Mouse (Mus musculus) kidney, adult 18-20 months (tissue): ENCODE data around the gene Traf3.

ENCODE experiments used
- DNase-seq: peaks from one replicate; pipeline ENCODE4 v3.0.0; 2021

Traf3 gene

DNA sequence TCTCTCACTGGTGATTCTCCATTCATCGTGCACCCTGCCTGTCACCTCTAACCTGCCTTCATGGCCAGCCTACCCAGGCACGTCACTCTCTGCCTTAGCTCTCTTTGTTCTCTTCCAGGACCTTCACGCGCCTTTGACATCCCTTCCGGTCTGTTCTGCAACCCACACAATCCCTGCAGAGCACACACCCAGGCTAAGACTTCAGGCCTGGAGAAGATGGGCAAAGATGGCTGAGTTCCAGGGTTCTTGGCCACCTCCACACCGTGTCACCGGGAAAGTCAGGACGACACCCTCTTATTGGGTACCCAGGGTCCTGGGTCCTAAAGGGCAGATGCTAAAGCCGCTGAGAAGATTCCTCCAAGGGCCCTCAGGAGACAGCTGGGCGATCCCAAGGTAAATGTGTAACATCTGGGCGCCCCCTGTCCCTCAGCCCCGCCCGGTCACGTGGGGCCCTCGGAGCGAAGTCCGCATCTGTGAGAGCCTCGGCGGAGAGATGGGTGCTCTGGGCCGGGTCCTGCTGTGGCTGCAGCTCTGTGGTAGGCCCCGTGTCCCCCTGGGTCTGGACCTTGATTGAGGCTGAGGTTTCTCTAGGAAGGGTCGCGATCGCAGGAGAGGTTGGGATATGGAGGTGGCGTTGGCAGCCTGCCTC lies 104.6 kb downstream of the Traf3 start, which contains the start of gene Amn:
TSS of gene Amn (plus strand) at position 467 of the 649 bp plus-strand sequence.
- DNase-seq: peak; percentile 83

DNA sequence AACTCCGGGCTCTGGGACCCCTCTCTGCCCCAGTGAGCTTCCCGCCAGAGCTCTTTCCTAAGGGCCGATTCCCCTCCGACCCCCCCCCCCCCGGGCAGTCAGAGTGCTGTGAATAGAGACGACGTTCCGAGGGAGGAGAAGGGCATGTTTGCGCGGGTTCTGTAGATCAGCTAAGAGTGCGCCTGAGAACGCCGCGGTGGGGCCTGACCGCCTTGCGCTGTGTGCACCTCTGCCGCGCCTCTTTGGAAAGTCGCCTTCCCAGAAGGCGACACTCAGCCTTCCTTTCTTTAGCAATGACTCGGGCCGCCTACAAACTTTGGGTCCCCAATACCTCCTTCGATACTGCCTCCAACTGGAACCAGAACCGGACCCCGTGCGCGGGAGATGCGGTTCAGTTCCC lies 105.2 kb downstream of the Traf3 start:
- no peak for DNase-seq

DNA sequence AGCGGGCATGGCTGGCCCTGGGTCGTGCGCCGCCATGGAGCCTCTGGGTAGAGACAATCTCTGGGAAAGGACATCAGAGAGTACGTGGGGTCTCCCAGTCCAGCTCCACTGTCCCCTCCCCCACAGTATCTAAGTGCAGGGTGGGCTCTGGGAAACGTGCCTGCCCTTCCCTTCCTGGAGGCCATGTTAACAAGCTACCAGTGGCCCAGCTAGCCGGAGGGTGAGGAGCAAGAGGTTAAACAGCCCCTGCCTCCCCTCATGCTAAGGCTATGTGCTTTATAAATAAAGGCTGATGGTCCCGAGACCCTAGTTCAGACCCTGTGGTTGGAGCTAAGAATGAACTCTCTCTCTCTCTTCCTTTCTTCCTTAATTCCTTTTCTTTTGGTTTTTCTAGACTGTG lies 105.8 kb downstream of the Traf3 start:
- DNase-seq: no peak

GRCm38 (mm10) chr12:111272420-111272819 lies 106.2 kb downstream of the Traf3 start:
- DNase-seq: peak; percentile 88

GRCm38 (mm10) chr12:111274006-111274405 lies 107.8 kb downstream of the Traf3 start:
- DNase-seq: no peak

- no peak for DNase-seq
Observed at GRCm38 (mm10) chr12:111274447-111275149, 108.4 kb downstream of the Traf3 start.

GRCm38 (mm10) chr12:111275150-111275841 lies 109.1 kb downstream of the Traf3 start:
- DNase-seq: no peak

DNA sequence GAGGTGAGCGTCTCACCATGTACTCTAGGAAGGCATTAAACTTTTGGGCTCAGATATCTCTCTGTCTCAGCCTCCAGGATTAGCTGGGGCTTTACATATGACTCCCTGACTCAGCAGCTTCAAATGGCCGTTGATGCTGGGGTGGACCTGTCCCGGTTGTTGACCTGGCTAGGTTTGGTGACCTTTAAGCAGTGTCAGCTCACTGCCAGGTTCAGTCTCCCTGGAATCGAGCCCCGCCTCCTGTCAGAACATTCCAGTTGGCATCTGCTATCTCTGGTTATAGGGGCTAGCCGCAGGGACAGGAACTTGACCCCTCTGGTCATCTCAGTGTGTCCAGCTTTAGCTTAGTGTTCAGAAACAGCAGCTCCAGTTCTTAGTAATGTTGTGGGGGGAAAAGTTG lies 110.2 kb downstream of the Traf3 start:
- peak; percentile 23 for DNase-seq

DNA sequence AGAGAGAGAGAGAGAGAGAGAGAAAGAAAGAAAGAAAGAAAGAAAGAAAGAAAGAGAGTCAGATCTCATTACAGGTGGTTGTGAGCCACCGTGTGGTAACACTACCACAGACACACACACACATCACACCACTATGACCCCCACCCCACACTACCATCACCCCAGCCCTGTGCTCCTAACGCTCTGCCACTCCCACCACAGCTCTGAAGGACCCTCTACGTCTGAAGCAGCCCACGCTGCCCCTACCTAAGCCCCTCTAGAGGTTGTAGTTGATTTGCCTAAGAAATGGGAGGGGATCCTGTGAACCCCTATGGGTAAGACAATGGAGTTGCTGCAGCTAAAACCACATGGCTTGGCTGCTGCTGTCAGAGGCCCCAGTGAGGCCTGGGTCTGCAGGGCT lies 117.4 kb downstream of the Traf3 start:
- DNase-seq: no peak

- DNase-seq: no peak
Observed at GRCm38 (mm10) chr12:111284532-111284931, 118.4 kb downstream of the Traf3 start.

GRCm38 (mm10) chr12:111293025-111293424 lies 126.9 kb downstream of the Traf3 start:
- DNase-seq: no peak

- no peak for DNase-seq
Observed at GRCm38 (mm10) chr12:111301322-111302017, 135.3 kb downstream of the Traf3 start.

DNA sequence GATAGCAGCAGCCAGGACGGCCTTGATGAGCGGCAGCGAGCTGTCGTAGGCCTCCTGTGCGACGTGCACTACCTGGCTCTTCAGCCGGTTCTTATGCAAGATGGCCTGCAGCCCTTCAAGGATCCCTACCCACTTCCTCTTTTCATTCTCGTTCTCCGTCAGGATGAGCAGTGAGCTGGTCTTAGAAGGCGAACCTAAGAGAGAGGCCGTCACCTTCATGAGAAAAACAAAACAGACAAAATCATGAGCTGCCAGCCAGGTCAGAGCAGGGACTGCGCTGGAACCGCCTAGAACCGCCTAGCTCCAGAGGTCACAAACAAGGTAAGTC lies 135.8 kb downstream of the Traf3 start:
- DNase-seq: no peak

DNA sequence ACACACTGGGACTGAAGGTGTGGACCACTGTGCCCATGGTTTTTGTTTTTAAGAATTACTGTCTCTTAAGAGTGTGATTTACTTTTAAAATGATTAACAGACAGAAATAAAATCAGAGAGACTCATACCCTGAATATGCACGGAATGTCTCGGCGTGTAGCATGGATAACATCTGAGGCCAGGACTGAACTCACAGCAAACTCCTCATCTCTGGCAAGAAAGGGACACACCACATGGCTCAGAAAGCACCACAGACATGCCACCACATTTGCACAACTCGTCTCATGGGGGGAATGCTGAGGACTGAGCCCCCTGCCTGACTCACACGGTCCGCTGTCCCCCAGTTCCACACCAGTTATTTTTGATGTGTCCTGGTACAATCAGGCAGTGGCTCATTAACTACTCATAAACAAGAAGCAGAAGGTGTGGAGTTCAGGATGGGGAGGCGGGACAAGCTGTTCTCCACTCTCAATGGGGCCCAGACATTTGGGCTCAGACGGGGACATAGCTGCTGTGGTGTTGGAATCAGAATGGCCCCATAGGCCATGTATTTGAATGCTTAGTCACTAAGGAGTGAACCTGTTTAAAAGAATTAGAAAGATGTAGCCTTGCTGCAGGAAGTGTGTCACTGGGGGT lies 137.7 kb downstream of the Traf3 start:
- DNase-seq: no peak

DNA sequence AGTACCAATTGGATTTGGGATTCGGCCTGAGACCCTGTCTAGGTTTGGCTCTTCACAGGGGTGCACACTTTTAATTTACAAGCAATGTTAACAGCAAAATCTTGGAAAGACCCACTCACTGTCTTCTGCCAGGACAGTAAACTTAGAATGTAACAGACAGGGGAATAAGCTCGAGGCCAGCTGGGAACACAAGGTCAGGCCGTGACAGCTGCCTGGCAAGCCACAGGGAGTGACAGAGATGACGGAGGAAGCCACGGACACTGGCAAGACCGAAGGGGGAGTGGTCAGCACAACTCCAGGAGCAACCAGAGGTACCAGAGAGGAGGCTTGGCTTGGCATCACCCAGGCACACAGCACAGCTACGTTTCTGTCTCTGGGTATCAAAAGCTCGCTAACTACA lies 140.7 kb downstream of the Traf3 start:
- DNase-seq: no peak

- DNase-seq: no peak
Observed at GRCm38 (mm10) chr12:111309256-111309655, 143.1 kb downstream of the Traf3 start.

GRCm38 (mm10) chr12:111309931-111310330 lies 143.8 kb downstream of the Traf3 start:
- DNase-seq: no peak

- no peak for DNase-seq
Observed at GRCm38 (mm10) chr12:111311775-111312174, 145.6 kb downstream of the Traf3 start.

DNA sequence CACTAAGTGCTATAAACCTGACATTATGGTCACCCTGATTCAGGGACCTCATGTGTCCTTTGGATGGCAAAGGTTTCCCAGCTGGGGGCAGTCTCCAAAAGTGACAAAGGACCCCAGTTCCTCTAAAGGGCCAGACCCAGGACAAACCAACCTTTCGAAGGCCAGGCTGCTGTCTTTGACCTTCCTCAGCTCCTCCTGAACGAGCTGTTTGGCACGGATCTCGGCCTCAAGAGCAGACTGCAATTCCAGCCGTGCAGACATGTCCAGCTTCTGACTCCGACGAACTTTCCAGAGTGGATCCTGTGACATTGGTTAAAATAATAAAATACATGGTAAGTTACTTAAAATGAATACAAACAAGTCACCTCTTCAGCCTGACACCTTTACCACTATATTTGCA lies 148.1 kb downstream of the Traf3 start:
- no peak for DNase-seq
